Comparison of ENCODE assay signal across 24 mouse cellular contexts in the genomic region with DNA sequence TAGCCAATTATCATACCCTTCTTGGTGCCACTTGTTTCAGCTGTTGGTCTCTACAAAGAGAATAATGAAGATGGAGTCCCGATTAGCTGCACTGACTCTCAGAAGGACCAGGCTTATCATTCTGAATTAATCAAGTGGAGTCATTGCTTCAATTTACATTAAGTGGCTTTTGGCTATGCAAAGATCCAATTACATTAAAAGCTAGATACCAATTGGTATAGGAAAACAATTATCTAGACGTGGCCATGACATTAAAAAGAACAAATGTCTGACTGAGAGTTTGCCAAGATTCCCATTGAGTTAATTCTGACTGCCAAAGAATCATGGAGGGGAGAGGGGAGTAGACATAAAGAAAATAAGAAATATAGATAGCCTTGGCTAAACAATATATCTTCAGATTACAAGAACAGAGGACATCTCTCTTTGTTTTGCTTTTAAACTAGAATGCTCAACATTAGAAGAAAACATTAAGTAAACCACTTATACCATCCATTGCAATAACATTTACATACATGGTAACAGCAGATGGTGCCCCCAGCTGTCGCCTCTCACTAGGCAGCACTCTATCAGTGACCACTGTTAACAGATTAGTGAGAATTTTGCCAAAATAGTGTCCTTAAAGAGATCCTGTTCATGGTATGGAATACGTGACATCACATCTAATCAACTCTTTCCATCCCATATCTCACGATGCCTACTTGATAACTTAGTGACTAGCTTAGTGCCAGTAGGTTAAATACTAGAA. TPM values are rescaled to one million over a fixed set of nuclear protein-coding genes. Genes with fewer than 3 reads are reported as not detected.
A peak's percentile ranks its signal among the peaks of the same experiment; 100 is the strongest.
DNase-seq lines count a peak whose midpoint lies in the region; ATAC-seq and TF ChIP-seq lines count a peak whose summit lies in the region.
"Had no signal": no experiment of that assay in that cellular context is flagged by ENCODE, and none has a peak within 500 bp of the region (broad histone marks: within the 10 kb centered on the region; RNA-seq: fewer than 3 reads in every experiment).

No protein-coding gene starts in this region.

- peak; percentile 43; the same call in 1 of the 2 replicates for ATAC-seq in forebrain, embryonic 16.5 days
- ATAC-seq in forebrain, postnatal 0 days = no peak
- ATAC-seq: intestine, embryonic 16.5 days; midbrain, embryonic 16.5 days had no signal

- H3K27me3 ChIP-seq in forebrain, embryonic 16.5 days (replicated peaks; ENCODE audit: control insufficient read depth, insufficient read depth, low read length) = no peaks in the 10 kb centered on the region
- no peaks in the 10 kb centered on the region for H3K27me3 ChIP-seq in forebrain, postnatal 0 days (ENCODE audit: insufficient read depth, low read length)
- H3K27me3 ChIP-seq: limb, embryonic 15.5 days; lung, embryonic 15.5 days; neural tube, embryonic 12.5 days had no signal

- peak; percentile 50 for DNase-seq in cerebellum, adult 9-10 months
- no peak for DNase-seq in cerebellum, adult 9-11 months
- no peak for DNase-seq in forebrain, postnatal 0 days
- DNase-seq in MN1 (ENCODE audit: low spot score) = peak; percentile 7
- DNase-seq in cerebellum, postnatal 14 days = peak; percentile 29 to 58
- DNase-seq in right cerebral cortex, postnatal 25 days = no peak
- DNase-seq: adrenal gland, postnatal 14 days; gastrocnemius, postnatal 14 days; heart, postnatal 14 days; kidney, adult 8-10 months; kidney, postnatal 4 days; thymus, adult 2 months had no signal

- no peak overlapping the region for H3K4me3 ChIP-seq in forebrain, embryonic 16.5 days (replicated peaks; ENCODE audit: low read length)
- no peak overlapping the region for H3K4me3 ChIP-seq in forebrain, postnatal 0 days (ENCODE audit: low read depth, low read length)
- H3K4me3 ChIP-seq: erythroblast, embryonic 14.5 days; limb, embryonic 10.5 days; limb, embryonic 15.5 days; lung, embryonic 15.5 days; midbrain, embryonic 10.5 days; myocyte; neural tube, embryonic 12.5 days had no signal

- H3K9ac ChIP-seq in forebrain, embryonic 16.5 days (replicated peaks; ENCODE audit: low read depth, low read length) = no peak overlapping the region
- H3K9ac ChIP-seq in forebrain, postnatal 0 days = no peak overlapping the region
- H3K9ac ChIP-seq: limb, embryonic 15.5 days; liver, embryonic 14.5 days; lung, embryonic 15.5 days; neural tube, embryonic 12.5 days had no signal

- TF ChIP-seq CTCF in forebrain, postnatal 0 days (IDR thresholded peaks at IDR 0.05; ENCODE audit: low read depth) = no peak

- H3K4me2 ChIP-seq in forebrain, embryonic 16.5 days (ENCODE audit: low read length) = no peak overlapping the region
- no peak overlapping the region for H3K4me2 ChIP-seq in forebrain, postnatal 0 days (ENCODE audit: low read depth)
- H3K4me2 ChIP-seq: limb, embryonic 15.5 days; lung, embryonic 15.5 days; neural tube, embryonic 12.5 days had no signal

- no peaks in the 10 kb centered on the region for H3K36me3 ChIP-seq in forebrain, embryonic 16.5 days (ENCODE audit: control insufficient read depth, insufficient read depth)
- H3K36me3 ChIP-seq in forebrain, postnatal 0 days (ENCODE audit: insufficient read depth) = no peaks in the 10 kb centered on the region
- H3K36me3 ChIP-seq: limb, embryonic 10.5 days; limb, embryonic 15.5 days; lung, embryonic 15.5 days; midbrain, embryonic 10.5 days; neural tube, embryonic 12.5 days had no signal

- 0 out of 2 replicates have a peak, but pooled peaks cover 2% of the 10 kb centered on the region for H3K4me1 ChIP-seq in forebrain, embryonic 16.5 days (replicated peaks; ENCODE audit: control insufficient read depth, insufficient read depth, low read length)
- H3K4me1 ChIP-seq in forebrain, postnatal 0 days (ENCODE audit: insufficient read depth) = no peaks in the 10 kb centered on the region
- H3K4me1 ChIP-seq: neural tube, embryonic 12.5 days had no signal

- H3K9me3 ChIP-seq in forebrain, embryonic 16.5 days (ENCODE audit: control insufficient read depth, low read length) = no peaks in the 10 kb centered on the region
- no peaks in the 10 kb centered on the region for H3K9me3 ChIP-seq in forebrain, postnatal 0 days (ENCODE audit: low read length)
- H3K9me3 ChIP-seq: limb, embryonic 10.5 days; limb, embryonic 15.5 days; lung, embryonic 15.5 days; midbrain, embryonic 10.5 days; neural tube, embryonic 12.5 days had no signal

- WGBS in forebrain, embryonic 16.5 days = 39% methylated on average over 5 of the region's 5 CpGs
- WGBS in forebrain, postnatal 0 days = 49% methylated on average over 5 of the region's 5 CpGs

- no peak overlapping the region for H3K27ac ChIP-seq in forebrain, embryonic 16.5 days (ENCODE audit: low read length)
- no peak overlapping the region for H3K27ac ChIP-seq in forebrain, postnatal 0 days (ENCODE audit: low read depth, low read length)
- H3K27ac ChIP-seq: kidney, postnatal 0 days; limb, embryonic 10.5 days; limb, embryonic 15.5 days; liver, embryonic 14.5 days; lung, embryonic 15.5 days; midbrain, embryonic 10.5 days; neural tube, embryonic 12.5 days had no signal

RNA-seq across cellular contexts. Expression of a gene that starts 24.0 kb away (rescaled TPM):
- 26.4 and 27.3 TPM in 2 replicates for polyA plus RNA-seq in forebrain, embryonic 16.5 days (2015; fragmentation: Nextera tagmentation; extraction: Ambion mirVana)
- total RNA-seq in forebrain, postnatal 0 days (2014; rRNA removed) = 53.8 and 70.5 TPM in 2 replicates
- 14.1 and 19.1 TPM in 2 replicates for polyA plus RNA-seq in forebrain, postnatal 0 days (2015; fragmentation: Nextera tagmentation; extraction: Ambion mirVana)

Comparison
In these comparisons a context has a peak if more than half of its experiments do, and no peak if none do; other contexts are left out.
1. DNase-seq: peak in cerebellum, adult 9-10 months (single experiment), MN1 (single experiment) and cerebellum, postnatal 14 days (2 of 2); none in cerebellum, adult 9-11 months (single experiment), forebrain, postnatal 0 days (single experiment) and right cerebral cortex, postnatal 25 days (single experiment).